Mouse (Mus musculus): ENCODE data around the gene Ttc38.

Gene Ttc38

GRCm38 (mm10) chr15:85831954-85832590 is at the start of gene Ttc38:
Gene Ttc38, plus strand, starts transcription at chr15:85832306.
- peak; percentile 100 for DNase-seq

DNA sequence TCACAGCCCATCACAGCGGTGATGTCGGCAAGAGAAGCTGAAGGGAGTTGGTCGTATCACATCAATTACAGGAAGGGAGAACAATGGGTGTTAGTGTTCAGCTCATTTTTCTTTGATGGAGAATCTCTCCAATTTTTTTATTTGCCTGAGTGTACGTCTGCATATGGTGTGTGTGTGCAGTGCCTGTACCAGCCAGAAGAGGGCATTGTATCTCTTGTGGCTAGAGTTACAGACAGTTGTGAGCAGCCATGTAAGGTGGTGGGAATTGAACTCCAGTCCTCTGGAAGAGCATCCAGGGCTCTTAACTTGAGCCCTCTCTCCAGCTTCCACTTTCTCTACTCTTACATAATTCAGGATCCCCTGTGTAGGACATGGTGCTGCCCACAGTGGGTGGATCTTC is 49.0 kb upstream of the Ttc38 start:
- DNase-seq = no peak

GRCm38 (mm10) chr15:85784341-85784740 is 47.8 kb upstream of the Ttc38 start:
- peak; percentile 55 for DNase-seq

DNA sequence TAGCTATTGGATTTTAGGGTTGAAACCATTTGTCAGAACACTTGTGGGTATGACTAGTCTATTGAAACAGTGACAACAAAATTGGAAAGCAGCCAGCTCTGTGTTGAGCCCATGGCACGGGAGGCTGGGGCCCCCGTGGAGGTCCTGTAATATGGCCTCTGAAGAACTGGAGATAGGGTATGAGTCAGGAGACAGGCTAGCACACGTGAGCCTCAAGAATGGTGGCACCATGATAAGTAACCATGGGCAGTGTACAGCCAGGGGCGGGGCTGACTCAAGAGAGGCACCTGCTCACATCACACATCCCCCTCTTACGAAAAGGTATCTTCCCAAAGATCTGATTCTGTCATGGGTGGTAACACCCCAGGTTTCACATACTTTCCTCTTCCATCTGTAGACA is 45.4 kb upstream of the Ttc38 start:
- DNase-seq = peak; percentile 79

DNA sequence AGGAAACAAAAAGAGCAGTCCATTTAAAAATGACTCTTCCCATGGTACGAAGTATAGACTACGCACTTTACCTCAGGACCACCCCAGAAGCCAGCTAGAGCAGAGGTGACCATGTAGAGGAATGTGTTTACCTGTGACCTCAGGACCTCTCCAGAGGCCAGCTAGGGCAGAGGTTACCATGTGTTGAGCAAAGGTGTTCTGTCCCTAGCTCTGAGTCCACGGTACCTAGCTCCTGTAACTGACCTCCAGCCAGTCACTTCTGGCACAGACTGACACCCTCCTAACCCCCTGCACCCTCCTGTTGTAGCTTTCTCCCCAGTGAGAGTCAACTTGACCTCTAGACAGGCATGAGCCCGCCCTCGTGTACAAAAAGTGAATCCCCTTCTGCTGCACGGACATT is 44.6 kb upstream of the Ttc38 start:
- DNase-seq = peak; percentile 80

GRCm38 (mm10) chr15:85788051-85788450 is 44.1 kb upstream of the Ttc38 start:
- DNase-seq = peak; percentile 68

DNA sequence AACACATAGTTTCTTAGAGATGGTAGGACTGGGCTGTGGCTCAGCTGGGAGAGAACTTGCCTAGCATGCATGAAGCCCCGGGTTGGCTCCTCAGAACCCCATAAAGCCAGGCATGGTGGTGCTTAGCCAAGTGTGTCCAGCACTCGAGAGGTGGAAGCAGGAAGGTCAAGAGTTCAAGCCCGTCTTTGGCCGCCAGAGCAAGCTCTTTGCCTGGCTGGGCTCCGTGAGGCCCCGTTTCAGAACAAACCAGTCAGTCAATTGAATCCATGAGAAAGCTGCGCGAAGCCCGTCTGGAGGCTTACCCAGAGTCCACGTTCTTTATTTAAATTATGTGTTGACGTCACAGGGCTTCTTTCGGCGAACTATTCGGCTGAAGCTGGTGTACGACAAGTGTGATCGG is 43.5 kb upstream of the Ttc38 start:
- DNase-seq = peak; percentile 86

DNA sequence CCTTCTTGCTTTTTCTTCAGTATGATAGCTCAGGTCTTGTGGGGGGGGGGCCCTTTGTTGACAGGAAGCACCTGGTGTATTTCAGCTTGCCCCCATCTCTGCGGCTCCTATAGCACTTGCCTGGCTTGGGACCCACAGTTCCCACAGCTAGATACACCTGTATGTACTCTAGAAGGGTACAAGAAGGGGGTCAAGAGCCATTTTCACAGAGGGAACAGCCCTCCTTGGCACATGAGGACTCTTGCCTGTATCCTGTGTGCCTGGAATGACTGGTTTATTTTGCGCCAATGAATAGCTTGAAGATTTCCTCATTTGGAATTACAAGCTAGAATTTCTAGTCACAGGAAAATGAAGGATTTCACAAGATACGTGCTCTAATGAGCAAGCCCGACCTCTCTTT is 40.7 kb upstream of the Ttc38 start:
- DNase-seq = no peak

GRCm38 (mm10) chr15:85792819-85793218 is 39.3 kb upstream of the Ttc38 start:
- peak; percentile 98 for DNase-seq

- no peak for DNase-seq
Measured at GRCm38 (mm10) chr15:85795516-85795915, 36.6 kb upstream of the Ttc38 start.

DNA sequence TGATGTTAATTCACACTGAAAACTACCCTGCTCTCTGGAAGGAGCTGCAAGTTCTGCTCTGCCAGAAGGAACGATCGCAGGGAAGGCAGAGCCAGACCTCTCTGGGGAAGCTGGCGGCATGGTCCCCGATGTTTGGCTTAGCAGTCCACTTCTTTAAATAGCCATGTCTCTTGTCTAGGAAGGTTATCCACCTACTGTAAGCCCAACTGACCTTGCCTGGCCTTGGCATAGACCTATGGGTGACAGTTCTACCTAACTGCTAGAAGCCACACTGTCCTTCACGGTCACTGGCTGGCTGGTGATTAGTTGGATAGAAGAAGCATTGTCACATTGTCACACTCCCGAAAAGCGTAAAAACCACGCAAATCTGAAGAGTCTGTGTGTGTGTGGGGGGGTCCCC is 33.4 kb upstream of the Ttc38 start:
- peak; percentile 97 for DNase-seq

DNA sequence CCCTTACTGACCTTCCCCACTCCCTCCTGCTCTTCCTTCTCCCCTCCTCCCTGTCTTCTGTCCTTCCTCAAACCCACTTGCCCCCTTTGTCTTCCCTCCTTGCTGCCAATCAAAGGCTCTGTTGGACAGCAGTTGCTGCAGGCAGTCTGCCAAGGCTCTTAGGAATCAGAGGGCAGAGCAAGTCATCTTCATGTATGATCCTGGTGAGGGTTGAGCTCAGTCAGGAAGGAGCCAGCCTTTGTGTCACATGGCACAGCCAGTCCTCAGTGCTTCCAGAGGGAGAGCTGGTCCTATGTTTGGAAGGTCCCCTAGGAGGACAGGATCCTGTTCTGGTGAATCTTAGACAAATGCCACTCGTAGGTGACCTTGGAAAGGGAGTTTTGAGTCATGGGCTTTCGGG is 29.2 kb upstream of the Ttc38 start:
- DNase-seq = peak; percentile 95

- DNase-seq = no peak
Measured at GRCm38 (mm10) chr15:85806886-85807285, 25.2 kb upstream of the Ttc38 start.

DNA sequence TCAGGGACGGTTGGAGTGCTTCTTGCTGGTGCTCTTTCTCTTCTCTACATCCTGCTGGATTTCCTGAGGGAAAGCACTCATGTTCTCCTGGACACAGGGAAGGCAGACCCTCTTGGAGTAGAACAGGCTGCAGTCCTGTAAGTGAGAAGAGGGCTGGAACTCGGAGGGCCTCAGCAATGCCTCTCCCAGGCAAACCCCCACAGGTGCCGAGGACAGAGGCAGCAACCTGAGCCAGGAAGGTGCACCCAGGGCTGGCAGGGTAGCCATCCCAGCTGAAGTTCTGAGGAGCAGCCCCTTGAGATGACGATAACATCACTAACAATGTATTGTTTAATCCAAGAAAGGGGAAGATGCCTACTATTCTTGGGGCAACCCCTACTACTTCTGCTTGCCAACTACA is 24.7 kb upstream of the Ttc38 start:
- peak; percentile 92 for DNase-seq

- DNase-seq = no peak
Measured at GRCm38 (mm10) chr15:85808031-85808430, 24.1 kb upstream of the Ttc38 start.

- no peak for DNase-seq
Measured at GRCm38 (mm10) chr15:85808434-85808833, 23.7 kb upstream of the Ttc38 start.

- DNase-seq = no peak
Measured at GRCm38 (mm10) chr15:85809091-85809490, 23.0 kb upstream of the Ttc38 start.

GRCm38 (mm10) chr15:85810462-85810805 is 21.7 kb upstream of the Ttc38 start:
- DNase-seq = no peak

GRCm38 (mm10) chr15:85810806-85811521 is 21.1 kb upstream of the Ttc38 start:
- peak; percentile 97 for DNase-seq

DNA sequence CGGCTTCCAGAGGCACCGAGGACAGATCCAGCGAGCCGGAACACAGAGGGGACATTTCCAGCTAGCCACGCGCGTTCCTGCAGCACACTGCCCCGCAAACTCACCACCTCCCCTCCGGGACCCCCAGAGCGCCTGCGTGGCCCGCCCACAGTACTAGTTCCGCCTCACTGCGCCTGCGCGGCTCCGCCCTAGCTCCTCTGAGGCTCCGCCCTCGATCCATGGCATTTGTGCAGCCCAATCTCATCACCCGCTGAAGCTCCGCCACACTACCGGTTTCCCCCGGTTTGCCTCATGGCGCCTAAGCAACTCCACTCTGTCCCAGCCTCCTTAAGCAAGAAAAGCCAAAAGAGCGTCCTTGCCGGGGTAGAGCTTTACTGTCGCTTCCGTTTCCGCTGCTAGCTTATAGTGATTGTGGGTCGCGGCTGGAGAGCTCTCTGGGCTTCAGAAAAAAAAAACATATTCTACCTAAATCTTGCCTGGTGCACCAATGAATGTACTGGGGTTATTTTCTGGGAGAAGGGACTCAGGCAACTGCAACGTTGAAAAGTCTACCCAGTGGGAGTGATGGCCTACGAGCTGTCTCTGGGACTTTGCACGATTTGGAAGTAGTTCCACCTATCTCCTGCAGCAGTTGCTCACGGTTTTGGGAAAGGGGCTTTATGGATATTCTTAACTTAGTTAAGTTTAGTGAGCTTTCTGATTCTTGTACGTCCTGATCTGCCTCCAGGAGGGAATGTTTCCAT is 20.4 kb upstream of the Ttc38 start, which contains the start of gene Cdpf1:
Cdpf1 (minus strand) TSS at position 163 of the 743 bp plus-strand sequence.
- DNase-seq = peak; percentile 100

DNA sequence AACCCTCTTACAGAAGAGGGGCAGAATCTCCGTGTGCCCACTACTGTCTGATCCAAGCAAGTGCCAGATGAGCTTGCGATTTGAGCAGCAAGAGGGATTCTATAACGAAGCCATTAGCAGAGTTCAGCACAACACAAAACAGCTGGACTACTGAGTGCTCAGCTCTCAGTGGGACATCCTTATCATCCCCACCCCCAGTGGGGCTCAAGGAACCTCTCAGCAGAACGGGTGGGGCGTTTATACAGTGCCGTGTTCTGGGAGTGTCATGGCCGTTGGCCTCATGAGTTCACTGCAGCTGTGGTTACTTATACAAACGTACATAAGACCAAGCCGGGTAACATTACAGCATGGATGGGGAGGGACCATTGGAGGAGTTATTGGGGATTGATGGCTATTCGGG is 18.7 kb upstream of the Ttc38 start:
- no peak for DNase-seq

GRCm38 (mm10) chr15:85821203-85822010 is 10.7 kb upstream of the Ttc38 start, which contains the start of gene Pkdrej:
Gene Pkdrej, minus strand, starts transcription at chr15:85821734.
- DNase-seq = peak; percentile 95

DNA sequence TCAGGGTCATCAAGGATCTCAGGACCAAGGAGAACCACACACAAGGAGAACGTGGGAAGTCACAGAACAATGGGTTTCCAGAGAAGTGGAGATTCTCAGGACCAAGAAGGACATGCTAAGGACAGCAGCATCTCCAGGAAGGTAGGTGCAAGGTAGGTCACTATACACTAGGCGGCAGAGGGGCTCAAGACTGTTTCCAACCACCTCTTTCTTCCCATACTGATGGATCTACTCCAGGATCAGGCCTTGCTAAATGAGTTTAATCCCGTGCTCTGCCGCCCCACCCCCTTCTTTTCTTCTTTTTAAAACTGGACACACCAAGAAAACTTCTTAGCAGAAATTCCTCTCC is 10.1 kb upstream of the Ttc38 start:
- no peak for DNase-seq

Data from heart, adult 11 months (tissue).